Mouse (Mus musculus): Measurements from ENCODE around the gene Axl.

DNA sequence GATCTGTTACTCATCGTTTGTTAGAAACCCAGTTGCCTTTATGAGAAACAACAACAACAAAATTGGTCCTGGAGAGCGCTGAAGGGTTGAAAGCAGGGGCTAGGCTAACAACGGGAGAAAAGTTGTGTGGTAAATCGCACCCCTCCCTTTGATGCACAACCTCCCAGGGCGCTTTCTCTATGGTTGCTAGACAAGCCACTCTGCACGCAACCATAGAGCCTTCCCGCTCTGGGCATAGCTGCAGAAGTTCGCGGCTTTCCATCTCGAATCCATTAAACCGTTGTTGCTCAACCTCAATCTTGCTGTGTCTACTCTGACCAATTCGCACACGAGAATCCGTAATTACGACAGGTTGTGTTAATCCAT lies 33.1 kb downstream of the Axl start:
- TF ChIP-seq GATA1 (IDR thresholded peaks at IDR 0.05; ENCODE audit: borderline replicate concordance, low read length) (no peak), CTCF (IDR thresholded peaks at IDR 0.05; ENCODE audit: low read depth, low read length) (no peak)
